Mouse (Mus musculus) frontal cortex, adult 2 months (tissue): Measurements from ENCODE around the gene Zdhhc8. TPM values are rescaled to one million over a fixed set of nuclear protein-coding genes. Genes with fewer than 3 reads are reported as not detected.

Experiments used
- DNase-seq, 2 experiments: peaks; one replicate each; pipeline ENCODE4 v3.0.0; 2022; ENCODE audit warnings: low spot score in 1 of 2; ENCODE audit errors: extremely low spot score in 1 of 2
- polyA plus RNA-seq: library from polyadenylated mRNA; depleted of rRNA; stranded (reverse); fragments of >200 nt; gene quantifications from 2 replicates; pipeline ENCODE4 v1.2.3, GENCODE M21; 2012

Zdhhc8 gene
- polyA plus RNA-seq, 1 experiment = 152 TPM

DNA sequence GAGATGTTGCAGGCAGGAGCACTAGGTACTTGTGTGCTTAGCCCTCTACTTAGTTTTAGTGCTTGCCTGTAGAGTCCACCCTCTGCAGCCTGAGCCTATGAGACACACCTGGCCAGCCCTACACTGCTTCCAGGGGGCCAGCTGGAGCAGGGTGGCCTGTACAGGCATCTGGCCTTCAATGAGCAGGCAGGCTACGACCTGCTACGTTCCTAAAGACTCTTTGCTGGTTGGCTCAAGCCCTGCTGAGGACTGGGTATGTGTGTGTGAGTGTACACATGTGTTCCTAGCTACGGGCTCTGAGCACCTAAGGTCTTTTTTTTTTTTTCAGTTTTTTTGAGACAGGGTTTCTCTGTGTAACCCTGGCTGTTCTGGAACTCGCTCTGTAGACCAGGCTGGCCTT is 3.5 kb downstream of the Zdhhc8 start:
- no peak for DNase-seq

DNA sequence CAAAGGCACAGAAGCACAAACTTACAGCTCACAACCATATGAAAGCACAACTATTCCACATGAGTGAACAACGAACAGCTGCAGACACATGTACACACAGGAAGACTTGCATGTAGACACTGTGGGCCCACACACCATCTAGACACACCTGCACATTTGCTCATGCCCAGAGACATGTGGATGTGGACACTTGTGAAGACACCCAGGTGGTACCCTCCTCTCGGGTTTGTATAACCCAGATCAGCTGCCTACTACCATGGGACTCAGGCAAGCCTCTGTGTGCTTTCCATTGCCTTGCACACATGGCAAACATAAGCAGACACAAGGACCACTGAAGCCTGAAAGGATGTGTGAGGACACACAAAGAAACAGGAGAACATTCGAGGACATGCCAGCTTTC is 3.9 kb downstream of the Zdhhc8 start:
- DNase-seq = no peak

DNA sequence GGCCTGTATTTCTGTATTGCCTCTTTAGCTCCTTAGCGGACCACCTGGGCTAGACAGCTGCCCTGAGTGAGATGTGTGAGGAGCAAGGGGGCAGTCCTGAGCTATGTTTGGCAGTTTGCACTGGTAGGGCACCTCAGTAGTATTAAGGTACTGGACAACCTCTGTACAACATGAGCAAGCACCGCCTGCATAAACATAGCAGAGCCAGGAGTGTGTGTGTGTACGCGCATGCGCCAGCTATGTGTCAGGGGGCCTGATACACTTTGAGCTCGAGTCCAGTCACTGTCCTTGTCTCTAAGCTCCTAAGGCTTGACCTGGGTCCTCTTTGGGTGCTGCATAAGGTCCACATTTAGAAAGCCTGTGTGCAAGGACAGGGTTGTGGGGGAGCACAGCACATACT is 4.3 kb downstream of the Zdhhc8 start:
- no peak for DNase-seq

DNA sequence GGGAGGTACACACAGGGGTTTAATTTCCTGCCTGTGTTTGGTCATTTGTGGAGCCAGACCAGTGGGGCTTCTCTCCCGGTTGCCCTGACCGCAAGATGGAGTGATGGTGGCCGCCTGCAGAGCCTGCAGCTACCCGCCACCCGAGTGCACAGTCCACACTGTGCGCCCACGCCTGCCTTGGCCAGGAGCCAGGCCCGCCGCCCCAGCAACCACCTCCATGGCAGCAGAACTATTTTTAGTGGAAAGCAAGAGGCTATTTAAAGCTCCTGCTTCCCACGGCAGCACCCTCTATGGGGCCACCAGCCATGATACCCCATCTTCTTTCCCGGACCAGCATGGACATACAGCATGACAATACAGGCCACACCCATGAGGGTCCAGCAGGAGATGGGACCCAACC is 5.3 kb downstream of the Zdhhc8 start:
- DNase-seq = peak; percentile 87 to 93

DNA sequence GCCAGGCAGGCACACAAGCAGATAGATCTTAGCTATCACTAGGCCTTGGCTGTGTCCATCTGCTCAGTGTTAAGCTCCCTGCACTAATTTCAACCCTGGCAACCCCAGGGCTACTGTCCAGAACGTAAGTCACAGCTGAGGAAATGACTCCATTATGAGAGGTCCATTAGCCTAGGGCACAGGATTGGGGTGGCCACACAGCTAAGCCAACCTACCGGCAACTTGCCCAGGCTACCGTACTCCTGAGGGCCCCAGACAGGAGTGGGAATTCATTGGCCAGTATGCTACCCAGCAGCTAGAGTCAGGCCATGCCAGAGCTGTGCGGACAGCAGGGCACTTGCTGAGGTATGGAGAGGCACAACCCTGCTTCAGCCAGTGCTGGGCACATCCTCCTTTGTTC is 6.1 kb downstream of the Zdhhc8 start:
- no peak for DNase-seq

DNA sequence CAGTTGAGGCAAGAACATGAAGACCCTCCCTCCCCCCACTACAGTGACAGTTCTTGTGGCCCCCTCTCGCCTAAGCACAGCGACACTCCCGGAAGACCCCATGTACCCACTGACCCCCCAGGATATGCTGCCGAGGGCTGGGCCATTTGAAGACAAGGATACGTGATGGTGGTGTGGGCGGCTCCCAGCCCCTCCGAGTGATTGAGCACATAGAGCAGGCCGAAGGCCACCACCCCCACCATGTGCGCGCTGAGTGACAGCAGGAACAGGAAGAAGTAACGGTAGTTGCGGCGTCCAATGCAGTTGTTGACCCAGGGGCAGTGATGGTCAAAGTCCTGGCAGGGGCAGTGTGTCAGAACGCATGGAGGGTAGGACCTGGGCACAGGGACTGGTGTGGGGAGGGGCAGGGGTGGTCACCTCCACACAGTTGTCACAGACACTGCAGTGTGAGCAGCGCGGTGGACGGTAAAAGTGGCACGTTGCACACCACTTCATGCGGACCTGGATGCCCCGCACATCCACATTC is 7.0 kb downstream of the Zdhhc8 start:
- DNase-seq = no peak

DNA sequence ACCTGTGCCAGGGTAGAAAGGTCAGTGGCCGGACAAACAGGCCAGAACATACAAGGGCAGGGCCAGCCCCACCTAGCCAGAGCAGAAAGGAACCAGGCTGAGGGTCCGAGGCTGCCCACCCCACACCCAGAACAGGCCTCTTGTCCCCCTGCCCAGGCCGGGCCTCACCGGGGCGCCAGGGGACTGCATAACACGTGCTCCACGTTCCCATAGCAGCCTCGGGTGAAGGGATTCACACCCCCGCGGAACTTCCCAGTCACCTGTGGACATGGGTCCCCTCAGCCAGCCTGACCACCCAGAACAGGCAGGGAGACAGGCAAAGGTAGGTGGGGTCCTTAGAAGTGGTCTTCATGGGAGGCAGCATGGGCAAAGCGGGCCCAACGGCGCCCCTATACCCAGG is 7.7 kb downstream of the Zdhhc8 start:
- DNase-seq = no peak

DNA sequence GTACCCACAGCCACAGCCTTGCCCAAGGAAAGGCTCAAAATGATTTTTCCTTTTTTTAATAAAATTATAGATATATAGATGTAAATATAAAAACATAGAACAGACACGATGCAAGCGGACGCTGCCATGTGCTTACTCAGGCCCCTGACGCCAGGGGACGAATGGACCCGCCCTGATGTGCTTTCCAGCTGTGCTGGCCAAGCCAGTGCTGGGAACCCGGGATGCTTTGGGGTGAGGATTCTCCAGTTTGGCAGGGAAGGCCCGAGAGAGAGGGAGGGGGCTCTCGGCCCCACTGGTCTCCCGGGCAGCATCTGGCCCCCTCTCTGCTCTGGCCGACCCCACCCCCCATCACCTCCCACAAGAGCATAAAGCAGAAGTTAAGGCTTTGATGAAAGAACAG is 12.7 kb downstream of the Zdhhc8 start:
- no peak for DNase-seq

DNA sequence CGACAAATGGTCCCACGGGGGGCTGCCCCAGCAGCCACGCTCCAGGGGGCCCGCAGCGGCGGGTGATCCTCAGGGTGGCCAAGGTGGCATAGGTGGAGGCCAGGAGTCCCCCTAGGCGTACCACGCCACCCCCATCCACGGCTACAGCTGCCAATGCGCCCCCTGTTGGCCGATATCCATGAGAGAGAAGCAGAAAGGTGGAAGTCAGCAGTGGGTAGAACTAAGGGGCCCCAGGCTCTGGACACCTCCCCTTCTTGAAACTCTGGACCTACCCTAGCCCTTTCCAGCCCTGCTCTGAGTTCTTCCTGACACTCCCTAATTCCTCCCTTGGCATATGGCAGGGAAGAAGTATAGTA is 13.4 kb downstream of the Zdhhc8 start:
- no peak for DNase-seq

DNA sequence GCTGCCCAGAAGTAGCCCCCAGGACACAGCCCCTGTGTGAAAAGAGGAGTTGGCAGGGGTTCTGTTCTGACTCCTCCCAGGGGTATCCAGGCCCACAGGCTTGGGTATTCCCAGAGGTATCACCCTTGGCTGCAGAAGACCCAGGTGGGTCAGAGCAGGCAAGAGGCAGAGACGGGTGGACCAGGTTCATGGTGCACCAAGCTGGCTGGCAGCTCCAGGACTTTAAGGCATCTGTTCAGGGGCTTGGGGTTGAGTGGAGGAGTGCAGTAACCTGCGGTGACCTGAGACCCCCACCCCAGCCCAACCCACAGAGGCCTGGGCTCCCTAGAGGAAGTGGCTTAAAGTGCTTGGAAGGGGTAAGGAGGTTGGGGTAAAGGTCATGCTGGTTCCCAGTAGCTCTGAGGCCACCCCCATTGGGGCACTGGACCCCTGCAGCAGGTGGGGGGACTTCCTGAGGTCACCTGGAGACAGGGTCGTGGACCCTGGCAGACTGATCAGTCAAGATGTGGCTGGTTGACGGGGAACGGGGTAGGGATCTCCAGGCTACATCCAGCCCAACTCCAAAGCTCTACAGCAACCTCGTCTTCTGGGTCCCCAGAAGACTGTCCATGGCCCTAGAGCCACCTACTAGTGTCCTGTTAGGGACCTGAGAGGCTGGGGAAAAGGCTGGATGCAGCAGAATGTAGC is 13.9 kb downstream of the Zdhhc8 start:
- DNase-seq = no peak

DNA sequence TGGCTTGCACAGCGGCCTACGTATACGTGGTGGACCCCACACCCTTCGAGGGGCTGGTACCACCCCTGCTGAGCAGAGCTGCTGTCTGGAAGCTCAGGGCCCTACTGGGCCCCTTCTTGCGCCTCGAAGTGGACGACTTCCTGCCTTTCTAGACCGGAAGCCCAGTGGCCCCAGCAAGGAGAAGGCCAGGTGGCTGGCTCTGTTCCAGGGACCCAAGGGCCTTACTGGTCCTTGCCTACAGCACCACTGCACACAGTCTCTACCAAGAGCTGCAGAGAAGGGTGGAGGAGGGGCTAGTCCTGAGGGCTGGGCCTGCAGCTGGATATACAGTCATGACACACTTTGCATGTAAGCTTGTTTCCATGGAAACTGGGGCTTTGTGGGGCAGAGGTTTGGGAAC is 14.9 kb downstream of the Zdhhc8 start:
- no peak for DNase-seq

DNA sequence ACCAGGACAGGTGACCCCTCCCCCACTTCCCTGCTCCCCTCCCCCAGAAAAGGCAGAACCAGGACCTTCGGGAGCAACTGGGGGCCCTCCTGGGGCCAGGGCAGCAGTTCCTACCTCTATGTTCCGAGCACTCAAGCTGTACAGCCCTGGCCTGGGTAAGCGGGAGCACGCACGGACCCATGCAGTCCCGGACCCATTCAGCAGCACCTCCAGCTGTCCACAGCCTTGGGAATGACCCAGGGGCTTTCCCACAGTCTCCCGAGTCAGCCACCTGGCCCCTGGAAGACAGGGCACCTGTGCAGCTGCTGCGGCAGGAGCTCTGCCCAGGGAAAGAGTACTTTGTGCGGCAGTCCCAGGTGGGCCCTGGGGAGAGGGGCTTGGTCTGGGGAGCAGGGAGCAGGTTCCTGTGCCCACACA is 16.3 kb downstream of the Zdhhc8 start:
- DNase-seq = no peak

DNA sequence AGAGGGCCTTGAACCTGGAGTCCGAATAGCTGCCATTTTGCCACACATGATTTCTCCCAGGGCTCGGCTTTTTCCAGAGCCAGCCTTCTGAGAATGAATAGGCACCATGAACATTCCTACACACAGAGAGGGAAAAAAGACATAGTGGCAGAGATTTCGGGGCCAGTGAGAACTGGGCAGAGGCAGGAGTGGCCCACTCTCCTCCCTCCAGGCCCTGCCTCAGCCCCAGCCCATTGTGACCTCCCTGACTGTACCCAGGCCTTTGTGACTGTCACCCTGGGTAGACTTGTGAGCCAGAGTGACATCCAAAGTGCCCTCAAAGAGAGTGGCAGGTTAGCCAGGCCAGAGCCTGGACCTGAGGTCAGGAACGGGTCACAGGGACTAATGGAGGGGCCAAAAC is 17.4 kb downstream of the Zdhhc8 start, which contains the start of gene Ccdc188:
Ccdc188 (plus strand) TSS at position 301 of the 400 bp plus-strand sequence.
- no peak for DNase-seq

DNA sequence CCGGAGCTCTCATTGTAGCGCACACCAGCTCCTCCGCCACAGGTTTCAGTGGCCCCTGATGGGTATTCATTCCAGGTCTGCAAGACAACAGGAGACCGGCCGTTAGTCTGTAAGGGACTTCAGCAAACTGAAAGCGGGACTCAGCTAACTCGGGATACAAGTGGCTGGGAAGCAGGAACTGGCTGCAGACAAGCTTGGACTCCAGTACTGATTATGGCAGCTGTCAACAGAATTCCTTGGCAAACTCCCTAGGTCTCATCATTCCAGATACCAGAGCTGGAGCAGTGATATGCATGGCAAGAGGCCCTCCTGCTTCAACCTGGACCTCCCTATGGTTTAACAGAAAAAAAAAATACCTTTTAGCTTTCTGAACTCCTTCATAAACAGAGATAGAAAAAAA is 20.1 kb downstream of the Zdhhc8 start:
- DNase-seq = no peak

DNA sequence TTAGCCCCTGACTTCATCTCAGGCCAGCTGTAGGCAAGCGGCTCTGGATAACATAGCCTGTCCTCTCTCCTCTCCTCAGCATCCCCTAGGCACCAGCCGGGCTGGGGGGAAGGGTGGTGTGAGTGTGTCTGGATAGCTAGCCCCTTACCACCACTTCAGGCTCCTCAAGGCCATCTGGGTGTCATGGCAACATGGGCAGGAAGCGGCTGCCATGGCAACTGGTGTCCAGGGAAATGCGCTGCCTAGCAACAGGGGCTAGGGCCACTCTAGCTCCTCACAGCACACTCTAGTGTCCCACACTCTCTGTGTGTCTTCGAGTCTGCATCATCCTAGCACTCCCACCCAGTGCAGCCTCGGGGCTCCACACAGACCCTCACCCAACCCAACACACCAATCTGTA is 21.2 kb downstream of the Zdhhc8 start:
- DNase-seq = peak in 1 of 2 experiments; percentile 70

DNA sequence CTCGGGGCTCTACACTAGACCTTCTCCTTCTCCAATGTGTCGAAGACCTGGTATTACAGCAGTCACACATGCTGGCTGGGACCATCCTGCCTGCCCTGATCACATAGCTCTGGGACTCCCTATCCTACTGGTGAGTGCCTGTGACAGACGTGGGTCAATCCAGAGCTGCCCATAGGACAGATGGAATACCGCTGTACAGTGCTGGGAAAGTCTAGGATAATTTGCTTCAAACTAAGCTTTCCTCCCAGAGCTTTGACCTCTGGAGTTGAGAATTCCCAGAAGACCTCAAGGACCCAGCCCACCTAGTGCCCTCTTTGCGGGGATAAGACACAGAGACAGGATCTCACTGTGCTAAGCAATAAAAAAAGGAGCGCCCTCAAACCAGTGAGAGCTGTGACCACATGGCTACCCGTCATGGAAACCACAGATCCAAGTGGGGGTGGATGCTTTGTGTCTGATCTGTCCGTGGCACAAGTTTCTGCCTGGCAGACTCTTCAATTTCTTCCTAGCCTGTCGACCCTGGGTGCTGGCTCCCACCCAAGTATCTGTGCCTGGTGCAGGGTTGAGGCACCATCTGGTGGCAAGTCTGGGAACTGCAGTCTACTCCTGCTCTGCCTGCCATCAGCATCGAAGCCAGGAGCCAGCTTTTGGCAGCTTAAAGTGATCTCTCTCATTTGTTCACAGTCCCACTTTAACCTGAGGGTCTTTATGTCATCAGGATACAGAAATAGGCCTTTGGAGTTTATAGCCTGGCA is 23.3 kb downstream of the Zdhhc8 start:
- DNase-seq = peak in 1 of 2 experiments; percentile 98

DNA sequence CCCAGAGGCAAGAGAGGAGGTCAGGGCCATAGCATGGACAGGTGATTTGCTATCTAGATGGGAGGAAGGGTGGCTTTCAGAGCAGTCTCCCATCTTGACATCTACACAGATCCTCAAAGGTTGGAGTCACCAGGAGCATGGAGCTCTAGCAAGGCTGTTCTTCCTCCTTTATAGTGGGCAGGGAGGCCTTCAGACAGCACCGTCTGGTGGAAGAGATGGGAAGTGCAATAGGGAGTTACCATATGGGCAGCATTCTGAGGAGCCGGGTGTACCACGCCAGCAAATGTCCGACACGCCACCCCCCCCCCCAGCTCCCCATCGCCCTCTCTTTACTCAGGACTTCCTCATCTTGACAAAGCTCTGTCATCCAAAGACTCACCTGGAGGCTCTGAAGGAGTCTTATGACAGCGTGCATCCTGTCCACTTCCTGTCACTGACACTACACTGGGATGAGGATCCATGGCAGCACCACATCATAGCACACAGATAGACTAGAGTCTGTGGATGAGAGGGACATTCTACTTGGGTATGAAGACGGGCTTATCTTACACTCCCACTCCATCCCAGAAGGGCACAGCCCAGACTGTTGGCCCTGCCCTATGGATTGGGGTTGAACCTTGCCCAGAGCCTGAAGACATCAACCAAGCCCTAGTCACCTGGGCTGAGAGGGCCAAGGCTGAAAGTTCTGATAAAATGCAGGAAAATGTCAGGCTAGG is 24.1 kb downstream of the Zdhhc8 start:
- peak in 1 of 2 experiments; percentile 92 for DNase-seq

DNA sequence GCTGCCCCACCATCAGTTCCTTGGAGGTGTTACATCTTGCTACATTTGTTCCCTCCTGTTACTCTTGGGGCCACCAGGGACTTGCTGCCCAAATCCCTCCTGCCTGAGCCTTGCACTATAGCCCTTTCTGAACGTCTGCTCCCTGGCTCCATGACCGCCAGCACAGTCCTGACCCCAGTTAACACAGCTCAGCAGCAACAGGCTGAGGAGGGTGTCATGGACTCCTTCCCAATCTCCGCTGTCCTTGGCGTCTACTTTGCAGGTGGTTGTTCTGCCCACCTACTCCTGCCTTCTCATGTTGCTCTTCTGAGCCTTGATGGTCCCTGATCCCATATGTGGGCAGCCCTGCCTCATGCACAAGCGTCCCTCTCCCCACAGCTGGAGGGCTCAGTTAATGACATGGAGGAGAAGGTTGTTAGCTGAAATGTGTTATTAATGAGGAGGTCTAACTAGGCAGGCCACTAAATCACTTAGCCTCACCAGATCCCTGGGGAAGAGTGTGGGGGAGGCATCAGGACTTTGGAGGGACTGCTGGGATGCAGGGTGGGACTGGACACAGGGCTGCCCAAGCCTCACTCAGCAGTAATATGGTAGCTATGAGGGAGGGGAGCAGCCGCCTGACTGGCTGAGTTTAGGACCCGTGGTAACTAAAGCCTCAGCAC is 31.4 kb downstream of the Zdhhc8 start:
- DNase-seq = no peak

DNA sequence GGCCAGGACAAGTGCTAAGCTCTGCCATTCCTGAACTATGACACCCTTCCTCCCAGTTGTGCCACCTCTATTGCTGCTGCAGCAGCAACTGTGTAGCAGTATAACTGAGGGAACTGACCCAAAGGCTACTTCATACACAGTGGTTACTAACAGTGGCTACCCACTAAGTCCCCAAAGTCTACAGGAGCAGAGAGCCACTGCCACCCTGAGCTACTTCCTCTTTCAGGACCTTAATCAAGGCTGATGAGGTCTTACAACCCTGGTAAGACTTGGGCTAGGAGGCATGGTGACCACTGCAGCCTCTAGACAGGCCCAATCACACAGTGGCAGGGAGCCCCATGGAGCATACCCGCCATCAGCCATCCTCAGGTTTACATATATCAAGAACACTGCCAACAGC is 32.9 kb downstream of the Zdhhc8 start:
- DNase-seq = no peak

DNA sequence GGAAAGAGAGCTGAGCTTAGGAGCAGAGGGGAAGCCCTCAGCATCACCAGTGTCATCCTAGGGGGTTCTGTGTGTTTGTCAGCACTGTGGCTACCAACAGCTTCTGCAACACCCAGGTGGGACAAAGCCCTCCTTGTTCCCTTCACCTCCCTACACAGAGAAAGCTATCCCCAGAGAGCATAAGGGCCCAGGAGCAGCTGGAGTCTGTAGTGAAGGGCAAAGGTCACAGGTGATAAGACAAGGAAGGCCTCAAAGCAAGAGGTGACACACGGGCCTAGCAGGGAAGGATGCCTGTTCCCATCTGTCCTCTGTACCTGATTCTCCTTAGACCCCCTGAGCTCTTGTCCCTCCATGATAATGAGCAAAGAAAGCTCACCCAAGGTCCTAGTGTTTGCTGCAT is 33.3 kb downstream of the Zdhhc8 start:
- no peak for DNase-seq

DNA sequence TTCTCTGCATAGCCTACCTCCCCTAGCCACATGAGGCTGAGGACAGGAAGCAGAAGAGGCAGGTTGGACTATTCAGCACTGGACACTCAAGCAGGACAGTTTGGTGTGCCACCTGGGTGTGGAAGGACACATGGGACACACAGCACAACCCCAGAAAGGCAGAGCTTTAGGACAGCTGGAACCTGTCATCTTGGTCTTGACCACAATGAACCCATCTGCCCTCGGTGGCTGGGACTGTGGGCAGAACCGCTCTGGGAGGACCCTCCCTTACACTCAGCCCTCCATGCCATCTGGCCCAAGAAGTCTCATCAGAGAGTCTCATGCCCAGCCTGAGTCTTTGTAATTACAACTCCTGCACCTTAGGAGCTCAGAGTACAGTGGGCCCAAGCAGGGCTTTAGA is 34.9 kb downstream of the Zdhhc8 start:
- DNase-seq = no peak
